ENCODE assay signal across 16 mouse cellular contexts in the genomic region with DNA sequence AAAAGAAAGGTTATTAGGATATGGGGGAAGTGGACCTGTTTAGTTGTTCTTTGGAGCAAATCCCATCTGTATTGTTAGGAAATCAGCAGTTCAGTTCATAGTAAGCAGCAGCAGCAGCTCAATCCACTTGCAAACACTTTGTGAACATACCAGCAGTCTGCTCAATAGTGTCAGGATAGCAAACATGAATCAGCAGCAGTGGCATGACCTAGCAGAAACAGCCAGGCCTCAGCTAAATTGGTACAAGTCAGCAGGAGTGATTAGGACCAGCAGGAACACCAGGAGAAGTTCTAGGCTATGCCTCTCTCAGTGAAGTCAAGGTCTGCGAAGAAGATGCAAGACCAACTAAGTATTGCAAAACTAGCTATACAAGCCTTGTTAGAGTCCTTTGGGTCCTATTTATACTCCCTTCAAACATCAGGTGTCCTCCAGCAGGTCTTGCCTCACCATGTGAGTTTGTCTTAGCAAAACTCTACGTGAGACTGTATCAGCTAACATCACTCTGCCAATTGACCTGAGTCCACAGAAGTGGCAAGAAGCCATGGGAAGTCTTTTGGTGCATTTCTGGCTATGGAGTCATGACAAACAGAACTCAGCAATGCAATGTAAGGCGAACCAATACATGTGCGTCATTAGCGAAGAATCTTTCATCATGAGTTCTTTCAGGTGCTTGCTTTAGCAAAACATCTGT. TPM values are rescaled to one million over a fixed set of nuclear protein-coding genes. Genes with fewer than 3 reads are reported as not detected.
DNase-seq lines count a peak whose midpoint lies in the region; ATAC-seq and TF ChIP-seq lines count a peak whose summit lies in the region.
"Had no signal": no experiment of that assay in that cellular context is flagged by ENCODE, and none has a peak within 500 bp of the region (broad histone marks: within the 10 kb centered on the region; RNA-seq: fewer than 3 reads in every experiment).

A gene (minus strand): TSS at position 340 of the 691 bp plus-strand sequence.

- H3K4me1 ChIP-seq in heart, embryonic 16.5 days (ENCODE audit: control insufficient read depth, insufficient read depth, low read length), result peaks cover 14% of the 10 kb centered on the region
- H3K4me1 ChIP-seq in liver, postnatal 0 days (ENCODE audit: insufficient read depth), result peaks cover 21% of the 10 kb centered on the region

- peak; percentile 68; the same call in 1 of the 2 replicates for TF ChIP-seq EP300 in liver, postnatal 0 days (IDR thresholded peaks at IDR 0.05; ENCODE audit: low read depth)

- H3K9me3 ChIP-seq in heart, embryonic 16.5 days (replicated peaks; ENCODE audit: control insufficient read depth, low read length), result peaks cover 8% of the 10 kb centered on the region
- peaks cover 7% of the 10 kb centered on the region for H3K9me3 ChIP-seq in liver, postnatal 0 days (ENCODE audit: low read length)

- H3K36me3 ChIP-seq in heart, embryonic 16.5 days (ENCODE audit: control insufficient read depth, insufficient read depth), result no peaks in the 10 kb centered on the region
- no peaks in the 10 kb centered on the region for H3K36me3 ChIP-seq in liver, postnatal 0 days (replicated peaks; ENCODE audit: insufficient read depth, low read length)

- no peak within 1 kb of the TSS for H3K9ac ChIP-seq in heart, embryonic 16.5 days (ENCODE audit: low read length)
- peak within 1 kb of the TSS; percentile 42; the same call in 1 of the 2 replicates for H3K9ac ChIP-seq in liver, postnatal 0 days (replicated peaks)

- H3K4me2 ChIP-seq in heart, embryonic 16.5 days (ENCODE audit: low read depth, low read length), result no peak within 1 kb of the TSS
- H3K4me2 ChIP-seq in liver, postnatal 0 days (ENCODE audit: low read depth, low read length), result peak within 1 kb of the TSS; percentile 59; the same call in 1 of the 2 replicates

- no peak for DNase-seq in layer of hippocampus, adult 2 months (ENCODE audit: low spot score in 2 of 2)
- DNase-seq in layer of hippocampus, adult 11-12 months (ENCODE audit: low spot score), result no peak
- no peak for DNase-seq in gastrocnemius, adult 2 months
- peak; percentile 47 for DNase-seq in liver, postnatal 0 days
- no peak for DNase-seq in kidney, postnatal 10 days
- no peak for DNase-seq in thymus, postnatal 10 days (ENCODE audit: low spot score in 2 of 2)
- DNase-seq: adrenal gland, adult 2 months; cerebellum, adult 18-20 months; layer of hippocampus, adult 9-11 months; thymus, postnatal 25 days had no signal

- TF ChIP-seq CTCF in layer of hippocampus, adult 2 months (conservative IDR thresholded peaks at IDR 0.05), result no peak
- TF ChIP-seq CTCF in gastrocnemius, adult 2 months (IDR thresholded peaks at IDR 0.05), result no peak
- TF ChIP-seq CTCF in liver, postnatal 0 days (IDR thresholded peaks at IDR 0.05; ENCODE audit: low read depth), result no peak

- no peaks in the 10 kb centered on the region for H3K27me3 ChIP-seq in heart, embryonic 16.5 days (ENCODE audit: control insufficient read depth, insufficient read depth, low read length)
- no peaks in the 10 kb centered on the region for H3K27me3 ChIP-seq in liver, postnatal 0 days (ENCODE audit: insufficient read depth, low read length)

- WGBS in heart, embryonic 16.5 days, result 96% methylated on average over 5 of the region's 5 CpGs
- 91% methylated on average over 5 of the region's 5 CpGs for WGBS in liver, postnatal 0 days (ENCODE audit: insufficient replicate concordance)

- H3K4me3 ChIP-seq in layer of hippocampus, adult 2 months, result no peak within 1 kb of the TSS
- H3K4me3 ChIP-seq in gastrocnemius, adult 2 months, result no peak within 1 kb of the TSS
- no peak within 1 kb of the TSS for H3K4me3 ChIP-seq in heart, embryonic 16.5 days (ENCODE audit: low read length)
- H3K4me3 ChIP-seq in liver, postnatal 0 days (ENCODE audit: low read depth, low read length), result peak within 1 kb of the TSS; percentile 11

- ATAC-seq in heart, embryonic 16.5 days (replicated peaks; ENCODE audit: extremely low read depth, insufficient read depth, low FRiP score), result no peak
- ATAC-seq in liver, postnatal 0 days, result peak; percentile 78
- no peak for ATAC-seq in megakaryocyte-erythroid progenitor cell, adult 5-6 weeks (replicated peaks; ENCODE audit: low FRiP score, low TSS enrichment, poor library complexity, severe bottlenecking)

- H3K27ac ChIP-seq in layer of hippocampus, adult 2 months, result peak within 1 kb of the TSS; percentile 84
- H3K27ac ChIP-seq in gastrocnemius, adult 2 months, result no peak within 1 kb of the TSS
- H3K27ac ChIP-seq in heart, embryonic 16.5 days (ENCODE audit: low read length), result no peak within 1 kb of the TSS
- peak within 1 kb of the TSS; percentile 82 for H3K27ac ChIP-seq in liver, postnatal 0 days (ENCODE audit: low read depth)
- H3K27ac ChIP-seq: macrophage had no signal

- intact Hi-C loops in gastrocnemius, adult 2 months (cut with DNase I), result no loop called here

RNA-seq across cellular contexts. Expression of the gene that starts here (rescaled TPM):
- total RNA-seq in layer of hippocampus, adult 2 months (2021), result 1 to 10 TPM in 1 of 2 experiments, under 1 TPM in 1; 0.97 to 1.1 TPM
- total RNA-seq in gastrocnemius, adult 2 months (2021), result 10 to 100 TPM; 71.2 to 96.1 TPM
- polyA plus RNA-seq in heart, embryonic 16.5 days (2015; fragmentation: Nextera tagmentation; extraction: Ambion mirVana), result 30.9 and 39.1 TPM in 2 replicates
- polyA plus RNA-seq in liver, postnatal 0 days (2015; fragmentation: Nextera tagmentation; extraction: Ambion mirVana), result 1.3 and 1.5 TPM in 2 replicates
- 0.37 and 0.98 TPM in 2 replicates for total RNA-seq in megakaryocyte-erythroid progenitor cell, adult 5-6 weeks (2014; fragmentation: Nextera tagmentation)
- total RNA-seq in megakaryocyte-erythroid progenitor cell, adult 5-6 weeks (2017), result 0.47 and 0.57 TPM in 2 replicates
- total RNA-seq: monocyte, adult 5-6 weeks had no signal
- polyA plus RNA-seq: adrenal gland, adult 2 months; embryonic facial prominence, embryonic 11.5 days; limb, embryonic 11.5 days had no signal

Comparison
In these comparisons a context has a peak if more than half of its experiments do, and no peak if none do; other contexts are left out.
1. RNA of the gene that starts here (total RNA-seq): 71.2 to 96.1 TPM in gastrocnemius, adult 2 months; 0.97 to 1.1 TPM in layer of hippocampus, adult 2 months and 0.37 to 0.98 TPM in megakaryocyte-erythroid progenitor cell, adult 5-6 weeks; every median in the first group is over 10 times any median in the second.
2. RNA of the gene that starts here (polyA plus RNA-seq): 30.9 to 39.1 TPM in heart, embryonic 16.5 days; 1.3 to 1.5 TPM in liver, postnatal 0 days; every median in the first group is over 10 times any median in the second.
3. H3K27ac ChIP-seq: peak in layer of hippocampus, adult 2 months (single experiment) and liver, postnatal 0 days (single experiment); none in gastrocnemius, adult 2 months (single experiment) and heart, embryonic 16.5 days (single experiment).